Mouse (Mus musculus) cortical plate, adult 2 months (tissue): ENCODE data around the gene Nr2c1. TPM values are rescaled to one million over a fixed set of nuclear protein-coding genes. Genes with fewer than 3 reads are reported as not detected.

ENCODE experiments used
- H3K27ac ChIP-seq: fragments of 200-500 bp; 2 replicates; pipeline ENCODE4 v1.5.1; 2012; ENCODE audit warnings: low read length, control low read depth, inconsistent platforms; ENCODE audit not compliant: insufficient read depth
- H3K4me1 ChIP-seq: fragments of 200-500 bp; 2 replicates; pipeline ENCODE4 v1.6.1; 2011; ENCODE audit warnings: low read length; ENCODE audit not compliant: control insufficient read depth, insufficient read depth
- H3K4me3 ChIP-seq: fragments of 200-500 bp; 2 replicates; pipeline ENCODE4 v1.5.1; 2011; ENCODE audit warnings: mild to moderate bottlenecking, low read length, control low read depth; ENCODE audit not compliant: insufficient read depth
- CTCF ChIP-seq: fragments of 200-500 bp; IDR thresholded peaks from 2 replicates; pipeline ENCODE4 v1.5.1; 2011; ENCODE audit warnings: mild to moderate bottlenecking, control low read depth, low read length; ENCODE audit not compliant: insufficient read depth; ENCODE audit errors: extremely low read depth
- POLR2A ChIP-seq: fragments of 200-500 bp; IDR thresholded peaks from 2 replicates; pipeline ENCODE4 v1.6.1; 2011; ENCODE audit warnings: mild to moderate bottlenecking, low read length, control low read depth; ENCODE audit not compliant: insufficient read depth; ENCODE audit errors: extremely low read depth
- polyA plus RNA-seq: library from polyadenylated mRNA; depleted of rRNA; stranded (reverse); fragments of >200 nt; gene quantifications from 2 replicates; pipeline ENCODE4 v1.2.3, GENCODE M21; 2012; rRNA removed

The Nr2c1 gene
- polyA plus RNA-seq, 1 experiment = 7.1 TPM

GRCm38 (mm10) chr10:94241346-94241745 lies 93.5 kb downstream of the Nr2c1 start:
- Histone ChIP-seq H3K4me3 (no peak overlapping the region), H3K4me1 (no peaks in the 10 kb centered on the region), H3K27ac (no peak overlapping the region)
- TF ChIP-seq CTCF (no peak), POLR2A (no peak)

Other genes with a start within 250 kb of the Nr2c1 start
- 38.9 TPM in 2 replicates for gene Vezt, start 112.2 kb upstream of the Nr2c1 start, polyA plus RNA-seq
- 5.7 and 5.8 TPM in 2 replicates for gene Fgd6, start 112.0 kb upstream of the Nr2c1 start, polyA plus RNA-seq
- gene Ndufa12, start 50.7 kb downstream of the Nr2c1 start, polyA plus RNA-seq = 225 and 233 TPM in 2 replicates
- not detected in 2 replicates for gene Gm4792, start 150.7 kb downstream of the Nr2c1 start, polyA plus RNA-seq
- gene Tmcc3, start 163.9 kb downstream of the Nr2c1 start, polyA plus RNA-seq = 22.7 and 28.5 TPM in 2 replicates